Mouse (Mus musculus): ENCODE measurements around the gene Olfr1212. TPM values are rescaled to one million over a fixed set of nuclear protein-coding genes. Genes with fewer than 3 reads are reported as not detected.

Gene Olfr1212
- polyA plus RNA-seq (2015; fragmentation: Nextera tagmentation; extraction: Ambion mirVana): not detected in 2 replicates

DNA sequence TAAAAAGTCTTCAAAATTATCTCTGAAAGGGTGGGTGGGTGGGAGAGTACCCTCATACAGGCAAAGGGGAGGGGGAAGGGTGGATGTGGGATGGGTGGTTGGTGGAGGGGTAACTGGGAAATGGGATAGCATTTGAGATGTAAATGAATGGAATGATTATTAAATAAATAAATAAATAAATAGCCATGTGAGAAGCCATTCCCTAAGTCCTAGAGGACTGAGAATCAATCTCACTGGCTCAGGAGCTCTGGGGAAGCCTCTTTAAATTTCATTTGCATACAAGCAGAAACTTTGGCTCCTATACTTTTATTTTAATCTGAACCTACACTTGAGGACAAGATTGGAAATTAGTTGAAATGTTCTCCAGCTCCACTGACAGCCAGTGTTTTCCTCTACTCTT lies at the start of gene Olfr1212:
Gene Olfr1212 (plus strand): TSS at position 301 of the 400 bp plus-strand sequence.
- no peak for ATAC-seq
- H3K27me3 ChIP-seq (ENCODE audit: insufficient read depth, low read length): no peaks in the 10 kb centered on the region

DNA sequence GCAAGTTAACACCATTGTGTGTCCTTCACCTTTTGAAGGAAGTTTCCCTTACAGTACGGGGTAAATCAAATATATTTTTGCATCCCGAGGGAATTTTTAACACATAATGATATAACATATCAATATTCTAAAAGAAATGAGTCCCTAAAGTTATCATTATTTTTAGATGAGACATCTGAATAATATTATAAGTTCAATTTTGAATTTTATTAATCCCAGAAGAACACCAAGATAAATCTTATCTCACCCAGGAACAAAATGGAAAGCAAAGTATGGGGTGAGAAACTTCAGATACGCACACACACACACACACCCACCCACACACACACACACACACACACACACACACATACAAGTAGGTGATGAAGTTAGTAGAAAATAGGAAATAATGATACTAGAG lies 38.7 kb upstream of the Olfr1212 start, which contains the start of gene Olfr1209:
Gene Olfr1209 (minus strand): TSS at position 101 of the 400 bp plus-strand sequence.
- no peaks in the 10 kb centered on the region for H3K9me3 ChIP-seq (ENCODE audit: low read length)
- H3K4me1 ChIP-seq (ENCODE audit: insufficient read depth): no peaks in the 10 kb centered on the region
- no peak for ATAC-seq
- H3K4me2 ChIP-seq (ENCODE audit: low read depth, low read length): no peak within 1 kb of the TSS
- TF ChIP-seq CTCF (IDR thresholded peaks at IDR 0.05; ENCODE audit: low read depth) (no peak), EP300 (IDR thresholded peaks at IDR 0.05; ENCODE audit: low read depth) (no peak)
- H3K27me3 ChIP-seq (ENCODE audit: insufficient read depth, low read length): no peaks in the 10 kb centered on the region
- DNase-seq: no peak
- no peak within 1 kb of the TSS for H3K9ac ChIP-seq (replicated peaks)
- no peak within 1 kb of the TSS for H3K4me3 ChIP-seq (ENCODE audit: low read depth, low read length)
- 74% methylated on average over 3 of the region's 3 CpGs for WGBS (ENCODE audit: insufficient replicate concordance)
- H3K36me3 ChIP-seq (replicated peaks; ENCODE audit: insufficient read depth, low read length): no peaks in the 10 kb centered on the region
- no peak within 1 kb of the TSS for H3K27ac ChIP-seq (ENCODE audit: low read depth)

More for the DNA sequence above, at the start of gene Olfr1212:
- Histone ChIP-seq H3K36me3 (replicated peaks; ENCODE audit: insufficient read depth, low read length) (no peaks in the 10 kb centered on the region), H3K9me3 (ENCODE audit: low read length) (no peaks in the 10 kb centered on the region), H3K4me2 (ENCODE audit: low read depth, low read length) (no peak within 1 kb of the TSS), H3K27ac (ENCODE audit: low read depth) (no peak within 1 kb of the TSS), H3K9ac (replicated peaks) (no peak within 1 kb of the TSS), H3K4me1 (ENCODE audit: insufficient read depth) (no peaks in the 10 kb centered on the region), H3K4me3 (ENCODE audit: low read depth, low read length) (no peak within 1 kb of the TSS)
- DNase-seq: no peak
- no peak for TF ChIP-seq EP300 (IDR thresholded peaks at IDR 0.05; ENCODE audit: low read depth)

GRCm38 (mm10) chr2:88938011-88938410 lies 15.8 kb upstream of the Olfr1212 start, which contains the start of gene Olfr1211:
TSS of gene Olfr1211 (minus strand) at chr2:88938111.
- H3K27ac ChIP-seq (ENCODE audit: low read depth): no peak within 1 kb of the TSS
- WGBS (ENCODE audit: insufficient replicate concordance): 86% methylated on average over 1 of the region's 1 CpGs
- no peaks in the 10 kb centered on the region for H3K27me3 ChIP-seq (ENCODE audit: insufficient read depth, low read length)
- H3K9ac ChIP-seq (replicated peaks): no peak within 1 kb of the TSS
- ATAC-seq (no peak), DNase-seq (no peak)
- TF ChIP-seq EP300 (IDR thresholded peaks at IDR 0.05; ENCODE audit: low read depth) (no peak), CTCF (IDR thresholded peaks at IDR 0.05; ENCODE audit: low read depth) (no peak)
- H3K4me2 ChIP-seq (ENCODE audit: low read depth, low read length): no peak within 1 kb of the TSS
- H3K4me3 ChIP-seq (ENCODE audit: low read depth, low read length): no peak within 1 kb of the TSS
- no peaks in the 10 kb centered on the region for H3K4me1 ChIP-seq (ENCODE audit: insufficient read depth)
- no peaks in the 10 kb centered on the region for H3K9me3 ChIP-seq (ENCODE audit: low read length)
- H3K36me3 ChIP-seq (replicated peaks; ENCODE audit: insufficient read depth, low read length): no peaks in the 10 kb centered on the region

GRCm38 (mm10) chr2:88980181-88980580 lies 26.4 kb downstream of the Olfr1212 start, which contains the start of gene Gm13762:
TSS of gene Gm13762 (minus strand) at chr2:88980281.
- WGBS (ENCODE audit: insufficient replicate concordance): 67% methylated on average over 1 of the region's 1 CpGs
- no peak within 1 kb of the TSS for H3K9ac ChIP-seq (replicated peaks)
- no peak within 1 kb of the TSS for H3K4me3 ChIP-seq (ENCODE audit: low read depth, low read length)
- no peak for DNase-seq
- no peak for ATAC-seq
- H3K36me3 ChIP-seq (replicated peaks; ENCODE audit: insufficient read depth, low read length): no peaks in the 10 kb centered on the region
- H3K4me2 ChIP-seq (ENCODE audit: low read depth, low read length): no peak within 1 kb of the TSS
- TF ChIP-seq EP300 (IDR thresholded peaks at IDR 0.05; ENCODE audit: low read depth): no peak
- no peak for TF ChIP-seq CTCF (IDR thresholded peaks at IDR 0.05; ENCODE audit: low read depth)
- H3K27me3 ChIP-seq (ENCODE audit: insufficient read depth, low read length): no peaks in the 10 kb centered on the region
- H3K4me1 ChIP-seq (ENCODE audit: insufficient read depth): no peaks in the 10 kb centered on the region
- H3K9me3 ChIP-seq (ENCODE audit: low read length): no peaks in the 10 kb centered on the region
- H3K27ac ChIP-seq (ENCODE audit: low read depth): no peak within 1 kb of the TSS

GRCm38 (mm10) chr2:88992553-88992952 lies 38.8 kb downstream of the Olfr1212 start, which contains the start of gene Olfr1214:
TSS of gene Olfr1214 (minus strand) at chr2:88992653.
- no peaks in the 10 kb centered on the region for H3K36me3 ChIP-seq (replicated peaks; ENCODE audit: insufficient read depth, low read length)
- H3K9ac ChIP-seq (replicated peaks): no peak within 1 kb of the TSS
- no peak for TF ChIP-seq EP300 (IDR thresholded peaks at IDR 0.05; ENCODE audit: low read depth)
- TF ChIP-seq CTCF (IDR thresholded peaks at IDR 0.05; ENCODE audit: low read depth): no peak
- H3K27me3 ChIP-seq (ENCODE audit: insufficient read depth, low read length): no peaks in the 10 kb centered on the region
- 69% methylated on average over 1 of the region's 1 CpGs for WGBS (ENCODE audit: insufficient replicate concordance)
- H3K9me3 ChIP-seq (ENCODE audit: low read length): no peaks in the 10 kb centered on the region
- ATAC-seq (no peak), DNase-seq (no peak)
- no peaks in the 10 kb centered on the region for H3K4me1 ChIP-seq (ENCODE audit: insufficient read depth)
- H3K4me2 ChIP-seq (ENCODE audit: low read depth, low read length): no peak within 1 kb of the TSS
- H3K27ac ChIP-seq (ENCODE audit: low read depth): no peak within 1 kb of the TSS
- no peak within 1 kb of the TSS for H3K4me3 ChIP-seq (ENCODE audit: low read depth, low read length)

DNA sequence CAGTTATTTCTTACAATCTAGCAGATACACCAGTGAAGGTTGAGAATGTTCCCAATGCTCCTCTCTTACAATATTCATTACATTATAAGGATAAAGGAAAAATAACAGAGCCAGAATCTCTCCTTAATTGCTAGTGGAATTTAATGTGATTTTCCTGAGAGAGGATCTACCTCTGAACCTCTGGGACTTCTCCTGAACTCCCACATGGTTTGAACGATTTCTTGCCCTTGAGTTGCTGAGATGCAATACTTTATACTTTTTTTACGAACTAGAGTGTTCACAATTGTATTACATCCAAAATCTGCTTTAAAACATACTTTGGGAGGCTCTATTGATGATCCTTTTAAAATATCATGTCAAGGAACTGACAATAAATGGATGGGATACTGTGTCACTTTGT lies 53.1 kb downstream of the Olfr1212 start, which contains the start of gene Olfr1215:
Gene Olfr1215 (minus strand): TSS at position 101 of the 400 bp plus-strand sequence.
- 54% methylated on average over 2 of the region's 2 CpGs for WGBS (ENCODE audit: insufficient replicate concordance)

More for the DNA sequence above, 53.1 kb downstream of the Olfr1212 start, which contains the start of gene Olfr1215:
- TF ChIP-seq EP300 (IDR thresholded peaks at IDR 0.05; ENCODE audit: low read depth) (no peak), CTCF (IDR thresholded peaks at IDR 0.05; ENCODE audit: low read depth) (no peak)
- ATAC-seq: no peak
- H3K4me1 ChIP-seq (ENCODE audit: insufficient read depth): no peaks in the 10 kb centered on the region
- no peaks in the 10 kb centered on the region for H3K9me3 ChIP-seq (ENCODE audit: low read length)
- no peaks in the 10 kb centered on the region for H3K27me3 ChIP-seq (ENCODE audit: insufficient read depth, low read length)
- no peak for DNase-seq
- H3K4me2 ChIP-seq (ENCODE audit: low read depth, low read length): no peak within 1 kb of the TSS
- no peak within 1 kb of the TSS for H3K9ac ChIP-seq (replicated peaks)
- no peak within 1 kb of the TSS for H3K27ac ChIP-seq (ENCODE audit: low read depth)
- no peaks in the 10 kb centered on the region for H3K36me3 ChIP-seq (replicated peaks; ENCODE audit: insufficient read depth, low read length)
- no peak within 1 kb of the TSS for H3K4me3 ChIP-seq (ENCODE audit: low read depth, low read length)

Other genes starting within 250 kb of the Olfr1212 start
- gene Olfr1196, start 249.4 kb upstream of the Olfr1212 start, polyA plus RNA-seq (2015; fragmentation: Nextera tagmentation; extraction: Ambion mirVana): not detected in 2 replicates
- not detected in 2 replicates for gene Olfr1197, start 221.6 kb upstream of the Olfr1212 start, polyA plus RNA-seq (2015; fragmentation: Nextera tagmentation; extraction: Ambion mirVana)
- gene Olfr1198, start 202.6 kb upstream of the Olfr1212 start, polyA plus RNA-seq (2015; fragmentation: Nextera tagmentation; extraction: Ambion mirVana): not detected in 2 replicates
- gene Olfr1199, start 193.5 kb upstream of the Olfr1212 start, polyA plus RNA-seq (2015; fragmentation: Nextera tagmentation; extraction: Ambion mirVana): not detected in 2 replicates
- gene Olfr1200, start 183.5 kb upstream of the Olfr1212 start, polyA plus RNA-seq (2015; fragmentation: Nextera tagmentation; extraction: Ambion mirVana): not detected in 2 replicates
- gene Olfr1201, start 160.9 kb upstream of the Olfr1212 start, polyA plus RNA-seq (2015; fragmentation: Nextera tagmentation; extraction: Ambion mirVana): not detected in 2 replicates
- not detected in 2 replicates for gene Olfr1202, start 139.5 kb upstream of the Olfr1212 start, polyA plus RNA-seq (2015; fragmentation: Nextera tagmentation; extraction: Ambion mirVana)
- not detected in 2 replicates for gene Olfr1205, start 124.2 kb upstream of the Olfr1212 start, polyA plus RNA-seq (2015; fragmentation: Nextera tagmentation; extraction: Ambion mirVana)
- not detected in 2 replicates for gene Olfr1204, start 104.7 kb upstream of the Olfr1212 start, polyA plus RNA-seq (2015; fragmentation: Nextera tagmentation; extraction: Ambion mirVana)
- gene Olfr1206, start 90.7 kb upstream of the Olfr1212 start, polyA plus RNA-seq (2015; fragmentation: Nextera tagmentation; extraction: Ambion mirVana): not detected in 2 replicates
- gene Olfr1208, start 51.7 kb upstream of the Olfr1212 start, polyA plus RNA-seq (2015; fragmentation: Nextera tagmentation; extraction: Ambion mirVana): not detected in 2 replicates
- gene Olfr1209, start 38.8 kb upstream of the Olfr1212 start, polyA plus RNA-seq (2015; fragmentation: Nextera tagmentation; extraction: Ambion mirVana): not detected in 2 replicates
- gene Olfr1211, start 15.9 kb upstream of the Olfr1212 start, polyA plus RNA-seq (2015; fragmentation: Nextera tagmentation; extraction: Ambion mirVana): not detected in 2 replicates
- not detected in 2 replicates for gene Gm13762, start 26.3 kb downstream of the Olfr1212 start, polyA plus RNA-seq (2015; fragmentation: Nextera tagmentation; extraction: Ambion mirVana)
- gene Olfr1214, start 38.7 kb downstream of the Olfr1212 start, polyA plus RNA-seq (2015; fragmentation: Nextera tagmentation; extraction: Ambion mirVana): not detected in 2 replicates
- not detected in 2 replicates for gene Olfr1215, start 53.0 kb downstream of the Olfr1212 start, polyA plus RNA-seq (2015; fragmentation: Nextera tagmentation; extraction: Ambion mirVana)
- not detected in 2 replicates for gene Olfr1216, start 64.4 kb downstream of the Olfr1212 start, polyA plus RNA-seq (2015; fragmentation: Nextera tagmentation; extraction: Ambion mirVana)
- gene Olfr1217, start 78.1 kb downstream of the Olfr1212 start, polyA plus RNA-seq (2015; fragmentation: Nextera tagmentation; extraction: Ambion mirVana): not detected in 2 replicates
- not detected in 2 replicates for gene Olfr1218, start 107.2 kb downstream of the Olfr1212 start, polyA plus RNA-seq (2015; fragmentation: Nextera tagmentation; extraction: Ambion mirVana)
- not detected in 2 replicates for gene Olfr1219, start 129.5 kb downstream of the Olfr1212 start, polyA plus RNA-seq (2015; fragmentation: Nextera tagmentation; extraction: Ambion mirVana)
- not detected in 2 replicates for gene Olfr1220, start 152.9 kb downstream of the Olfr1212 start, polyA plus RNA-seq (2015; fragmentation: Nextera tagmentation; extraction: Ambion mirVana)
- not detected in 2 replicates for gene Olfr1221, start 163.3 kb downstream of the Olfr1212 start, polyA plus RNA-seq (2015; fragmentation: Nextera tagmentation; extraction: Ambion mirVana)
- gene Olfr1222, start 179.1 kb downstream of the Olfr1212 start, polyA plus RNA-seq (2015; fragmentation: Nextera tagmentation; extraction: Ambion mirVana): not detected in 2 replicates
- gene Olfr1223, start 197.6 kb downstream of the Olfr1212 start, polyA plus RNA-seq (2015; fragmentation: Nextera tagmentation; extraction: Ambion mirVana): not detected in 2 replicates
- not detected in 2 replicates for gene Olfr1224-ps1, start 210.1 kb downstream of the Olfr1212 start, polyA plus RNA-seq (2015; fragmentation: Nextera tagmentation; extraction: Ambion mirVana)
- not detected in 2 replicates for gene Olfr1225, start 220.7 kb downstream of the Olfr1212 start, polyA plus RNA-seq (2015; fragmentation: Nextera tagmentation; extraction: Ambion mirVana)
- not detected in 2 replicates for gene Olfr1226, start 246.1 kb downstream of the Olfr1212 start, polyA plus RNA-seq (2015; fragmentation: Nextera tagmentation; extraction: Ambion mirVana)